Mouse (Mus musculus) embryonic facial prominence, embryonic 15.5 days (tissue): Measurements from ENCODE around the gene Tmem138. TPM values are rescaled to one million over a fixed set of nuclear protein-coding genes. Genes with fewer than 3 reads are reported as not detected.

ENCODE experiments used
- ATAC-seq: fragments of 200-750 bp; cut with Nextera tagmentation; 2 replicates; pipeline ENCODE4 v1.8.0; 2017; ENCODE audit warnings: low read depth, moderate TSS enrichment; ENCODE audit not compliant: insufficient number of reproducible peaks, low FRiP score, low TSS enrichment
- H3K27ac ChIP-seq: fragments of 300-500 bp; sonication (generic); replicated peaks from 2 replicates; pipeline ENCODE4 v1.5.1; 2015; ENCODE audit warnings: mild to moderate bottlenecking, inconsistent platforms
- H3K27me3 ChIP-seq: fragments of 300-500 bp; sonication (generic); 2 replicates; pipeline ENCODE4 v1.6.1; 2015; ENCODE audit warnings: inconsistent platforms
- H3K36me3 ChIP-seq: fragments of 300-500 bp; sonication (generic); 2 replicates; pipeline ENCODE4 v1.6.1; 2015; ENCODE audit warnings: mild to moderate bottlenecking, inconsistent platforms
- H3K4me1 ChIP-seq: fragments of 300-500 bp; sonication (generic); 2 replicates; pipeline ENCODE4 v1.6.1; 2015; ENCODE audit warnings: inconsistent platforms
- H3K4me2 ChIP-seq: fragments of 300-500 bp; sonication (generic); replicated peaks from 2 replicates; pipeline ENCODE4 v1.6.1; 2015; ENCODE audit warnings: mild to moderate bottlenecking, inconsistent platforms
- H3K4me3 ChIP-seq: fragments of 300-500 bp; sonication (generic); replicated peaks from 2 replicates; pipeline ENCODE4 v1.5.1; 2015; ENCODE audit warnings: mild to moderate bottlenecking, inconsistent platforms
- H3K9ac ChIP-seq: fragments of 300-500 bp; sonication (generic); 2 replicates; pipeline ENCODE4 v1.6.1; 2015; ENCODE audit warnings: inconsistent platforms
- H3K9me3 ChIP-seq: fragments of 300-500 bp; sonication (generic); replicated peaks from 2 replicates; pipeline ENCODE4 v1.6.1; 2016; ENCODE audit warnings: inconsistent platforms
- WGBS: fragments of 180-500 bp; shearing (Covaris S2); methylation state at CpG from one replicate; pipeline ENCODE4 v1.1.7; 2015; 5-methylcytosine and 5-hydroxymethylcytosine counted together
- polyA plus RNA-seq: library from polyadenylated mRNA; unstranded; fragments of >200 nt; fragmentation: Nextera tagmentation; extraction: Ambion mirVana; gene quantifications from 2 replicates; pipeline ENCODE4 v1.2.1, GENCODE M21; 2015

Gene Tmem138
- polyA plus RNA-seq, 1 experiment from 2014 or later: 46.2 TPM

DNA sequence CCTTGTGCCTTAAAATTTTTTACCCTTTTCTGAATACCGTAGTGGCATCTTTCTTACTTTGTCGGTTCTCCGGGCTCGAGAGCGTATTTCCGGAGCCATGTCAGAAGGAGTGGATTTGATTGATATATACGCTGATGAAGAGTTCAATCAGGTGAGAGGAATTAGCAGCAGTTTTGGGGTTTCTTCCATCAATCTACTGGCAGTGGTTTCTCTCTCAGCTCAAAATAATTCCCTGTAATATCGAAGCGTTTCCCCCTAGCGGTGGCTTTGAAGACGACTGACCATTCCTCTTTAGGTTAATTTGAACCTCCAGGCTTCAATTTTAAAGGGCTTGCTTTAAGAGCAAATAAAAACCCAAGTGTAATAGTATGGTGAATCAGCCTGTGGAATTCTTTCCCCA, 51.3 kb downstream of the Tmem138 start, which contains the start of gene Sdhaf2:
TSS of gene Sdhaf2 (minus strand) at position 233 of the 400 bp plus-strand sequence.
- Histone ChIP-seq H3K9me3 (no peaks in the 10 kb centered on the region), H3K9ac (peak within 1 kb of the TSS; percentile 86), H3K4me1 (peaks cover 25% of the 10 kb centered on the region), H3K36me3 (peaks cover 20% of the 10 kb centered on the region), H3K4me2 (peak within 1 kb of the TSS; percentile 63), H3K27ac (peak within 1 kb of the TSS; percentile 98), H3K4me3 (peak within 1 kb of the TSS; percentile 78), H3K27me3 (no peaks in the 10 kb centered on the region)
- WGBS: under 1% methylated on average over 11 of the region's 11 CpGs
- no peak for ATAC-seq

DNA sequence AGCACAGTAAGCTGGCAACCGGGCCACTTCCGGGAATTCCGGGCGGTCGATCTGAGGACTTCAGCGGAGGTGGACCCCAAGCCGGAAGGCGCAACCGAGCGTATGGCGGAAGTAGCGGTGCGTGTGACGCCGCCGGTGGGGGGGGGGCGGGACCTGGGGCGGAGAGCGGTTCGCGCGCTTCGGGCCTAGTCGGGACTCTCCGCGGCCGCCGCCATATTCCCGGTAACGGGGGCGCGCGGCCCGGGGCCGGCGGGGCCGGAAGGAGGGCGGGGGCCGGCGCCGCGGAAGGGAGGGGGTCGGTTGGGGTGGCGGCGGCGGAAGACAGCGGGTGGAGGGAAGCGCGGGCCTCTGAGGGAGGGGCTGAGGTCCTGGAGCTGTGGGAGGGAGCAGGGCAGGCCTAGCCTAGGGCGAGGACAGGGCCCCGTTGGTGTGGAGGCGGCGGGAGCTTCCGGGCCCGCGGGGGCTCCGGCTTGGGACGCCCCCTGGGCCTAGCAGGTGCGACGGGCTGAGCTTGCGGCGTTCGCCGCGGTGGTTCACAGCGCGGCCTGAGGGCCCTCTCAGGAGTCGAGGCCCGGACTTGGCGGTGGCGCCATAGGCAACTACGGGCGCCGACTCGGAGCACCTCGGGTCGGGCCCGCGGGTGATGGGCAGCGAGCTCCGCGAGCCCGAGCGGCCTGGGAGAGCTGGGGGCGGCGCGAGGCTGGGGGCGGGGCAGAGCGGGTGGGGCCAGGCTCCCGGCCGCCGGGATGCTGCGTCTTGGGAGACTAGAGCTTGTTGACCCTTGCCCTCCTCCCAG, 51.9 kb downstream of the Tmem138 start, which contains the start of gene Cpsf7:
TSS of gene Cpsf7 (plus strand) at position 161 of the 796 bp plus-strand sequence.
- Histone ChIP-seq H3K4me3 (peak within 1 kb of the TSS; percentile 78), H3K36me3 (peaks cover 14% of the 10 kb centered on the region), H3K9me3 (no peaks in the 10 kb centered on the region), H3K4me2 (peak within 1 kb of the TSS; percentile 63), H3K9ac (peak within 1 kb of the TSS; percentile 86), H3K27me3 (no peaks in the 10 kb centered on the region), H3K4me1 (peaks cover 25% of the 10 kb centered on the region), H3K27ac (peak within 1 kb of the TSS; percentile 98)
- peak; percentile 94 for ATAC-seq
- WGBS: under 1% methylated on average over 85 of the region's 93 CpGs

DNA sequence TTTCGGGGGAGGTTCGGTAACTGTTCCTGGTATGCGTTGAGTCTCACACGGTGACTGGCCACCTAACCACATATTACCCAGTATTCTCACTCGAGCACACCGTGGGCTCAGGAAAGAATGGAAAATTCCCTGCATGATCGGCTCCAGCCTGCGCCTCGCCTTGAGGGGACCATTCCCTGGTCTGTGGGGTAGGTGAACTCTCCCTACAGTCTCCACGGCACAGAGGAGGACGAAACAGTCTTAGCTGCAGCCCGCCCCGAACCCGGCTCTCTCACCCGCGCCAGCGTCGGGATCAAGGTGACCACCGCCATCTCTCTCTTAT, 52.4 kb downstream of the Tmem138 start:
- H3K4me1 ChIP-seq: peaks cover 25% of the 10 kb centered on the region
- peak overlapping the region; percentile 98 for H3K27ac ChIP-seq
- peak overlapping the region; percentile 86 for H3K9ac ChIP-seq
- H3K27me3 ChIP-seq: no peaks in the 10 kb centered on the region
- peak overlapping the region; percentile 63 for H3K4me2 ChIP-seq
- peak overlapping the region; percentile 78 for H3K4me3 ChIP-seq
- H3K36me3 ChIP-seq: peaks cover 9% of the 10 kb centered on the region
- H3K9me3 ChIP-seq: no peaks in the 10 kb centered on the region
- under 1% methylated on average over 19 of the region's 19 CpGs for WGBS
- ATAC-seq: peak; percentile 41; the same call in 1 of the 2 replicates

DNA sequence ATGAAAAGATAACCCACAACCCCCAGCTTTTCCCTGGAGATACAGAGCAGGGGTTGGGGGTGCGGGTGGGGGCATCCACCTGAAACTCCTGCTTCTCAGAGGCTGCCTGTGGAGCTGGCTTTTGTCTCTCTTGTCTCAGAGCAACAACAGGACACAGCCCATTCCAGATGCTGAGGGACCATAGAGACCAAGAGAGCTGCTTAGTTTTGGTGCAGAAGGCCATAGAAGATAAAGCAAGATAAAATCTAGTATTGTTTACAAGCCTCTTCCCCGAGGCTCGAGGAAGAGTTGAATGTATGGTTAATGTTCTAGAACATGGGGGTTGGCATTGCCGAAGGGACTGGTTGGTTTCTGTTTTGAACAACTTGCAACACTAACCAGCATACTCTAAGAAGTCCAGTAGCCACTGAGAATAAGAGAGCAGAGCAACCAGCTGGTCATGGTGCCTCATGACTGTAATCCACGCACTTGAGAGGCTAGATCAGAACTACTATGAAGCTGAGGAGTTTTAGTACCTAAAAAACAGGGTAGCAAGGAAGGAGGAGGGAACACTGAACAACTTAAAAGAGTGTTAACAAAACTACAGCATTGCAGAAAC, 53.6 kb downstream of the Tmem138 start:
- Histone ChIP-seq H3K4me1 (peaks cover 25% of the 10 kb centered on the region), H3K4me3 (peak overlapping the region; percentile 10; the same call in 1 of the 2 replicates), H3K9ac (no peak overlapping the region), H3K36me3 (peaks cover 6% of the 10 kb centered on the region), H3K27me3 (no peaks in the 10 kb centered on the region), H3K4me2 (no peak overlapping the region; the same call in 1 of the 2 replicates), H3K9me3 (no peaks in the 10 kb centered on the region), H3K27ac (no peak overlapping the region)
- no peak for ATAC-seq
- WGBS: 79% methylated on average over 5 of the region's 5 CpGs

DNA sequence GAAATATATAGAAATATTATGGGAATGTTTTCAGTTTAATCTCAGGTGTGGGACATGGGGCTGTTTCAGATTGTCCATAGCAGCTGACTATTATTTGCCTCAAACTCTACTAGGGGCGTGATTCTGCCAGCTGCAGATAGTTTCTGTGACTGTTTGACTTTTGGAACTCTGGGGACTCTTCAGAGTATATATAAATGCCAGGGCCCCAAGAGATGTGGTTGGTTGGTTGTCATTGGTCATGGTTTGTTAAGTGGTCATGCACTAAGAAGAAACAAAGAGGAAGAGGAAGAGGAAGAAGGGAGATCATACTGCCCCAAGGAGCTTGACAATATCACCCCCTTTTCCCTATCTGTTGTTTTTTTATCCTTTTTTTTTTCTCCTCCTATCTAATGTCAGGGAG, 55.2 kb downstream of the Tmem138 start:
- Histone ChIP-seq H3K4me1 (peaks cover 24% of the 10 kb centered on the region), H3K27me3 (no peaks in the 10 kb centered on the region), H3K9me3 (no peaks in the 10 kb centered on the region), H3K36me3 (peaks cover 2% of the 10 kb centered on the region), H3K27ac (no peak overlapping the region), H3K4me3 (no peak overlapping the region), H3K4me2 (no peak overlapping the region), H3K9ac (no peak overlapping the region)
- no peak for ATAC-seq
- WGBS: 52% methylated on average over 1 of the region's 1 CpGs

Other genes with a start within 250 kb of the Tmem138 start
- 0.95 and 1.1 TPM in 2 replicates for gene Syt7, start 188.3 kb downstream of the Tmem138 start, polyA plus RNA-seq
- 1.9 and 2.4 TPM in 2 replicates for gene Lrrc10b, start 119.9 kb downstream of the Tmem138 start, polyA plus RNA-seq
- gene Ppp1r32, start 94.4 kb downstream of the Tmem138 start, polyA plus RNA-seq: 3.6 and 6.8 TPM in 2 replicates
- gene Cpsf7, start 52.1 kb downstream of the Tmem138 start, polyA plus RNA-seq: 43.1 and 49.5 TPM in 2 replicates
- gene Sdhaf2, start 51.2 kb downstream of the Tmem138 start, polyA plus RNA-seq: 53.6 and 58.6 TPM in 2 replicates
- 44.0 and 49.6 TPM in 2 replicates for gene Tmem216, start 21.1 kb downstream of the Tmem138 start, polyA plus RNA-seq
- 24.5 and 25.8 TPM in 2 replicates for gene Cyb561a3, start 190 bp downstream of the Tmem138 start, polyA plus RNA-seq
- gene Ddb1, start 28.0 kb upstream of the Tmem138 start, polyA plus RNA-seq: 338 and 340 TPM in 2 replicates
- 14.4 and 18.8 TPM in 2 replicates for gene Tkfc, start 28.3 kb upstream of the Tmem138 start, polyA plus RNA-seq
- gene Vwce, start 56.9 kb upstream of the Tmem138 start, polyA plus RNA-seq: 2.1 and 2.6 TPM in 2 replicates
- gene Pga5, start 100.7 kb upstream of the Tmem138 start, polyA plus RNA-seq: not detected in 2 replicates
- 43.0 and 47.0 TPM in 2 replicates for gene Vps37c, start 111.4 kb upstream of the Tmem138 start, polyA plus RNA-seq
- gene Cd5, start 161.6 kb upstream of the Tmem138 start, polyA plus RNA-seq: 0.81 and 1.3 TPM in 2 replicates